Mouse (Mus musculus) splenic B cell, adult 2 months (primary cell): ENCODE measurements at regions not wholly inside any gene's neighbourhood (a gene's known extent, or its start where the extent isn't known, plus 50 kb on each side); places are given as distances from the start of the nearest gene placed in this dataset.

ENCODE experiments used
- DNase-seq: peaks from one replicate; pipeline ENCODE4 v3.0.0-alpha.2; 2011; ENCODE audit warnings: low read depth, low spot score
- H3K27me3 ChIP-seq: 2 replicates; pipeline ENCODE4 v1.6.1; 2012; ENCODE audit warnings: mild to moderate bottlenecking, low read length, moderate library complexity, mixed read lengths; ENCODE audit not compliant: control insufficient read depth, poor library complexity, insufficient read depth, severe bottlenecking
- H3K36me3 ChIP-seq: 2 replicates; pipeline ENCODE4 v1.6.1; 2012; ENCODE audit warnings: mild to moderate bottlenecking, low read length, moderate library complexity, mixed read lengths; ENCODE audit not compliant: control insufficient read depth, poor library complexity, insufficient read depth, severe bottlenecking

DNA sequence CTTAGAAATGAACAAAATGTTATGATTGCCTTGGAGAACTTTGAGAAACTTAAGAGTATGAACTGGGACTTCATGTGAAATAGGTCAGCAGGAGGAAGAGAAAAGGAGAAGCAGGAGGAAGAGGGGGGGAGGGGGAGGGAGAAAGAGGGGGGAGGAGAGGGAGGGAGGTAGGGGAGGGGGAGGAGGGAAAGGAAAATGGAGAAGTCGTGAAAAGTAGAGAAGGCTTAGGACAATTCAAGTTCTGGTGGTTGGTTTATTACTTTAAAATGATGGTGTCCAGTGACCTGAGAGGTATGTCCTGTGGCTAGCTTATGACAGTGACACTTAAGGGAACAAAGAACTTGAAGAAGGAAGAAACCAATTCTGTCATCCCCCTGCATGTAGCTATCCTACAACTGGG is 171.6 kb upstream of the Egfl6 start:
- Histone ChIP-seq H3K27me3 (no peaks in the 10 kb centered on the region), H3K36me3 (no peaks in the 10 kb centered on the region)
- DNase-seq: peak; percentile 27

GRCm38 (mm10) chrX:166754967-166755654 is 169.6 kb upstream of the Egfl6 start:
- no peak for DNase-seq
- H3K27me3 ChIP-seq: no peaks in the 10 kb centered on the region
- no peaks in the 10 kb centered on the region for H3K36me3 ChIP-seq

DNA sequence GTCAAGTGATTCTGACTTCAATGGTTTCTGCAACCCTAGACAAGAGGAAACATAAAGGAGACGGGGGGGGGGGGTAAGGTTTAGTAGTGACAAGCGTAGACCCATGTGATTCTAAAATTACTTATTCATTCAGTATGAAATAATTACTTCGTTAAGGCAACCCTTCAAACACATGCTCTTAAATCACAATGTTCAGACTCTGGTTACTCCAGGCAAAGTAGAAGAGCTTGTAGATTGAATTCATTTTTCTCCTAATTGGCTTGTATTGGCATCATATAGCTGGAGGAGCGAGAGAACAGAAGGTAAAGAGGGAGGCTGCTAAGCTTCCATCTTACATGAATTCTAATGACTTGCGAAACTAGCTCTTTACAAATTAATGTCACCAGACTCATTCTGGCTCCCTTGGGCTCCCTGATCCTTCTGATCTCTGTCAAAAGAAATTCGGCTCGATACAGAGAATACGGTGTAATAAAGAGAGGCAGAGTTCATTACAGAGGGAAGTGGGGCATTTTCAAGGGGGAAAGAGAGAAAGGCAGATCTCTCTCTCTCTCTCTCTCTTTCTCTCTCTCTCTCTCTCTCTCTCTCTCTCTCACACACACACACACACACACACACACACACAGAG is 163.6 kb upstream of the Egfl6 start:
- DNase-seq: no peak
- Histone ChIP-seq H3K36me3 (no peaks in the 10 kb centered on the region), H3K27me3 (no peaks in the 10 kb centered on the region)

- Histone ChIP-seq H3K27me3 (no peaks in the 10 kb centered on the region), H3K36me3 (no peaks in the 10 kb centered on the region)
- no peak for DNase-seq
These were observed 145.8 kb upstream of the Egfl6 start for GRCm38 (mm10) chrX:166731354-166731753.

DNA sequence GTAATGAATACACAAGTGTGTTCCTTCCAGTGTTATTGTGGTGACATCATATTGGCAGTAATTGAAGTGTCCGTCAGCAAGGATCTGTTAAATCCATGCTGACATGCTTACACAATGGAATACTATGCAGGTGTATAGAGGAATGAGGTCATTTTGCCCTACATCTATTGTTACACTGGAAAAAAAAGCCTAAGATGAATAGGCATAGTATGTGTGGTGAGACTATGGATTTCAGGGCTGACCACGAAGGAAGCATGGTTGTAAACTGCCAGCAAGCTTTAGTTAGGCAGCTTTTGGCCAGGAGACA is 143.1 kb upstream of the Egfl6 start:
- no peak for DNase-seq
- H3K36me3 ChIP-seq: no peaks in the 10 kb centered on the region
- H3K27me3 ChIP-seq: no peaks in the 10 kb centered on the region

DNA sequence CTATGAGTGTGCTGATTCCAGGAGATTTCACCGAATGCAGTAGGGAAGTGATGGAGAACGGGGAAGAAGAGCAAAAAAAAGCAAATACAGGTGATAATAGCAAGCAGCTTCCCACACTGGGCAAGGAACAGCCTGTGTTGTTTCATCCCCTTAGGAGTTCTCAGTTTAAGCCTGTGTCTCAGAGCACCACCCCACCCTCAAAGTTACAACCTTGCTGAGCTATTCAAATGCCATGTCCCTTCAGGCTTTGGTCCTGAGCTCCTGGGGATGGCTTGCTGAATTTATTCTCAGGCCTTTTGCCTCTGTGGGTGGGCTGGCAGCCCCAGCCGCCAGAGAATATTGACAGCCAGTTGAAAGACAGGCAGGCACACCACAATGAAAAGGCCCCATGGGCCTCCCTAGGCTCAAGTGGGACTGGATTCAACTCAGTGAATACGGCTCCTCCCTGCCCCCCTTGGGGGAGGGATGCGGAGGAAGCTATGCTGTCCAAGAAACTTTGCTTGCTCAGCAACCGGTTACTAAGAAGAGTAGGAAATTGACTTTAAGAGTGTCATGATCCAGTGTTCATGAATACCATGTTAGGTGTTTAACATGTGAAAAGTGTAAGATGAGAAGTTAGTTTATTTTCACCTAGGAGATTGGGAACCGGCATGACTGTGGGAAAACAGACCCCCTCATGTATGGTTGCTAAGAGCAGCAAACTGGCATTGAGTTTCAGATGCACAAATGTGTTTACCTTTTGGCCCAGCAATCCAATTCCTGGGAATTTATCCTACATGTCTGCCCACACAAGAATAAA is 142.5 kb upstream of the Egfl6 start:
- Histone ChIP-seq H3K36me3 (no peaks in the 10 kb centered on the region), H3K27me3 (no peaks in the 10 kb centered on the region)
- DNase-seq: no peak

DNA sequence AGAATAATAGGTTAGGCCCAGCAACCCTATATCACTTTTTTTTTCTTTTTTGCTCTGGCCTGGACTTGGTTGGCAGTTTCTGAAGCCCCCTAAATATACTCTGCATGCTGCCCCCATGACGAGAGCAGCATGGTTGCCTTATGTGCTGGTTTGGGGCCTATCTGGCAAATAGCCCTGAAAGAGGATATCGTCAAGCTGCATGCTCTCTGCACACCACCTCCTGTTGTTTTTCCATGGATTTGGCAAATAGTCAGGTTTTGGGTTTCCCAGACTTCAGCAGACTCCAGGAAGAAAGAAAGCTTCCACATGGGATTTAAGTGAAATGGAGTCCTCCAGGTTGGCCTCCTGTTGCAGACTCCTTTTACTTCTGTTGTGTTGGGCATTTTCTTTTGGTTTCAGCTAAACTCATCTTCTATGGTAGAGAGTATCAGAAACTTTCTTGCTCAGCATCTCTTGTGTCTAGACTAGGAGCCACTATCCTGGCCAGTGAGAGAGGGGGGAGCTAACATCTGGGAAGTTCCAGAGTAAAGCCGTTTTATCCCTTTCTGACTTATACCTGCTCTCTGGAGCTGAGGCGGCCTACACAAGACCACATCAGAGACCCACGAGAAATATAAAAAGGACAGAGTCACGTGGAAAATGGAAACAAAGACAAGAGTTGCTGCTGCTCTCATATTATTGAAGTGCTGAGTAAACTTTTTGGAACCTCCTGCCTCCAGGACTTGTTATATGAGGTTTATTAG is 140.4 kb upstream of the Egfl6 start:
- DNase-seq: no peak

DNA sequence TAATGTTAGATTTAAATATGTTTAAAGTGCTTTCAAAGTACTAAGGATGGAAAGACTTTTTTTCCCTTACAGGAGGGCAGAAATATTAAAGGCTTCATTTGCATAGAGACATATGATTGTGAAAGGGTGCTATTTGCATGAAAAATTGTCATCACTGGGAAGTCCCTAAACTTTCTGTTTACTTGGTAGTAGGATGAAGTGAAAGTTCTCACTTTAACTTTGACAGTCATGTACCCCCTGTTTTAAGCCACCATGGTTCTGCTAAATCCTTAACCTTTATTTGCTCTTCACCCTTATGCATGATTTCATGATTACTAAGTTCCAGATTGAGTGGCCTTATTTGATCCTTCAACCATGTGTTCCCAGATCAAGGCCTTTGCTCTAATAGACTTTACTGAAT is 132.6 kb upstream of the Egfl6 start:
- H3K36me3 ChIP-seq: no peaks in the 10 kb centered on the region
- H3K27me3 ChIP-seq: no peaks in the 10 kb centered on the region
- peak; percentile 79 for DNase-seq

More for the DNA sequence above, 140.4 kb upstream of the Egfl6 start:
- Histone ChIP-seq H3K36me3 (no peaks in the 10 kb centered on the region), H3K27me3 (no peaks in the 10 kb centered on the region)

DNA sequence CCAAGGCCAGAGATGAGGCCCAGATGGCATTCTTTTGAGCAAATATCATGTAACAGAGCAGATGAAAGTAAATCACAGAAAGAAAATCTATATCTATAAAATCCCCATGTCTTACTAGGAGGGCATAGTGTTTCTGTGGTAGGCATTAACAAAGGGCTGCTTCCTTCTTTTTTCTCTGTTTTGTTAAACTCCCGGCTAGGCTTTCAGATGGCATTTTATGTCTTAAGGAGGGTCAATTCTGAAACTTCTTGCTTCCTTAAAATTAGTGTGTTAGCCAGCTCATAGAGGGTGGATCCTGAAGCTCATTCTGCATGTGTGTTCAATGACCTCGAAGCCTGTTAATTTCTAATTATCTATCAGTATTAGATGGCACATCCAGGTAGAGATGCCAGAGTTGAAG is 123.8 kb upstream of the Egfl6 start:
- H3K36me3 ChIP-seq: no peaks in the 10 kb centered on the region
- DNase-seq: no peak

DNA sequence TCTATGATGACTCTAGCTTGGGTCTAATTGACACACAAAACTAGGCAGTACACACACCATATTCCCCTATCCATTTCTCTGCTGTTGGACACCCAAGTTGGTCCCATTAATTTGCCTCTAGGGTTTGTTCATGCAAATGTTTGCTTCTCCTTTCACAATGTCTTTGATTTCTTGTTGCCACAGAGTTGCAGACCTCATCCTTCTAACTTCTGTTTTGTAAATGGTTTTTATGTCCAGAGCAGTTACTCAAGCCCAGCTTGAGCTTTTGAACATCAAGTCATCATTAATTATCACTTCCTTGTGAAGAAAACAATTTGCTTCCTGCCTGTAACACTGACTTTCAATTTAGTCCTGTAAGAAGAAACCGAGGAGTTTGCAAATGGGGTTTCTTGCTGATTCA is 122.6 kb upstream of the Egfl6 start:
- DNase-seq: no peak
- Histone ChIP-seq H3K27me3 (no peaks in the 10 kb centered on the region), H3K36me3 (no peaks in the 10 kb centered on the region)

More for the DNA sequence above, 123.8 kb upstream of the Egfl6 start:
- H3K27me3 ChIP-seq: no peaks in the 10 kb centered on the region

DNA sequence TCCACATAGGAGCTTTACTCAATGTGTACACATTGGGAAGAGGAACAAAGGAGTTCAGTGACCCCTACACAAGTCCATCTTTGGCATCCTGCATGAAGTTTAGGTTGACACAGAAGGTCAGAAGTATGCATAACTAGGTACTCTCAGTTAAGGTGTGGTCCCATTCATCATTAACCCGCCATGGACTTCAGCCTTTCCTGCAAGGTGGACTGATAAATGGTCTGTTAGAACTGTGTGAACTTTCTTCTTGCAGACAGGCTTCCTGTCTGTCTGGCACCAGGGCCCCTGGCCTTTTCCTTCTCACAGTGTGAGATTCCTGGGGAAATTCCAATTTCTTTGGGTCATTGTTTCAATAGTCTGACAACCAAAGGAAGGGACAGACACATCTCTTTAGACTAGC is 121.5 kb upstream of the Egfl6 start:
- H3K27me3 ChIP-seq: no peaks in the 10 kb centered on the region
- DNase-seq: no peak

DNA sequence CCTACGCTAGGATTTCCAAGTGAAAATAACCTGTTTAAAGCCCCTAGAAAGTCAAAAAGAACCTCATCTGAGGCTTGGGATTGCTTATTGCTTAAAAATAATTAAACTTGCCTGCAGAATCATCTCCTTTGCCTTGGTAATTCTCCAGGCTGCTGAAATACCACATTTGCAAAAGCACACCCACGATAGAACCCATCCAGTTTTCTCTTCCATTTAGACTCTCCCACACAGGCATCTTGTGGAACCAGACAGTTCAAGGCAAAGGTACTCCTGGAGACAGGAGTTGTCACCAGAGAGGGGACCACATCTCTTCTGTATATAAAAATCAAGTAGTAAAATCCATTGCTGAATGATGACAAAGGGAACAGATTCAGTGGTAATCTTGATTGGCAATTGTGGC is 118.8 kb upstream of the Egfl6 start:
- no peaks in the 10 kb centered on the region for H3K27me3 ChIP-seq
- no peaks in the 10 kb centered on the region for H3K36me3 ChIP-seq
- DNase-seq: no peak

More for the DNA sequence above, 121.5 kb upstream of the Egfl6 start:
- H3K36me3 ChIP-seq: no peaks in the 10 kb centered on the region

DNA sequence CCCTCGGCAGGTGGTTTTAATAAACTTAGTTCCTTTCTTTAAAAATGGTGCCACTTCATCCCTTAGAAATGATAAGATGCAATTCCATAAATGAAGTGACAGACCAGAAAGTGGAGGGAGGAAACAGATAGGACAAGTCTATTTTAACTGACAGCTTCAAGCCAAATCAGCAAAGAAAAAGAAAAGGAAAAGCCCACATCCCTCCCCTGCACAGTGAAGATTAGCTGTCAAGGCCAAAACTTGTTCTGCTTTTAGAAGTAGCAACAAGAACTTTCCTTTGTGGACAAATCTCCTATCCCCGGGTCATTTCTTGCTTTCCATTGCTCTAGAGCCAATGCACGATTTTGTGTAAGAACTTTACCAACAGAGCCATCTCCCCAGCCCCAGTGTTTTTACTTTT is 108.7 kb upstream of the Egfl6 start:
- H3K27me3 ChIP-seq: no peaks in the 10 kb centered on the region
- no peak for DNase-seq
- H3K36me3 ChIP-seq: no peaks in the 10 kb centered on the region

- Histone ChIP-seq H3K36me3 (no peaks in the 10 kb centered on the region), H3K27me3 (no peaks in the 10 kb centered on the region)
- peak; percentile 1 for DNase-seq
These were observed 103.3 kb upstream of the Egfl6 start for GRCm38 (mm10) chrX:166688779-166689178.

- Histone ChIP-seq H3K27me3 (no peaks in the 10 kb centered on the region), H3K36me3 (no peaks in the 10 kb centered on the region)
- no peak for DNase-seq
These were observed 87.9 kb upstream of the Egfl6 start for GRCm38 (mm10) chrX:166673404-166673803.
